Mouse (Mus musculus) E14TG2a.4 (cell line): ENCODE data around the gene Ppfia2.

ENCODE experiments used
- CTCF ChIP-seq: conservative IDR thresholded peaks from 2 replicates; pipeline ENCODE4 v1.5.1; 2014; ENCODE audit warnings: low read length
- NANOG ChIP-seq: IDR thresholded peaks from 2 replicates; pipeline ENCODE4 v1.6.1; 2014; ENCODE audit warnings: borderline replicate concordance, low read length, mixed read lengths

DNA sequence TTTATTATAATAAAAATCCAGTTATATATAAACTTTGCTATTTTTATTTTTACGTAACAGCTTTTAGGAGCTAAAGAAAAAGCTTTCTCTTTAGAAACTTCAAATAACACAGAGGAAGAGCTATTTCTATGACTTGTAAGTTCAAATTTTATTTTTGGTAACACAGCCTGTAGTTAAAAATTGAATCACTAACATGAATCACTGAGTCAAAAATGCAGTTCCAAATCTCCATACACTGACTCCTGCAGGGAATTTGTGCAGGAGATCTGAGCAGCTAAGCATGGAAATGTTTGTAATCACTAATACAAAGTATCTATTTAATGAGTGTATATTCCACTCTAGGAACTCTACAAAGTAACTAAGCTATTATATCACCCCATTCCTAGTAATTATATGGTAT, 354.1 kb downstream of the Ppfia2 start:
- no peak for TF ChIP-seq CTCF
- TF ChIP-seq NANOG = no peak
